Mouse (Mus musculus): ENCODE measurements around the gene Auts2.

Gene Auts2

GRCm38 (mm10) chr5:132314300-132314699 lies 228.8 kb downstream of the Auts2 start:
- DNase-seq, result no peak

GRCm38 (mm10) chr5:132307000-132307399 lies 236.1 kb downstream of the Auts2 start:
- DNase-seq, result no peak

DNA sequence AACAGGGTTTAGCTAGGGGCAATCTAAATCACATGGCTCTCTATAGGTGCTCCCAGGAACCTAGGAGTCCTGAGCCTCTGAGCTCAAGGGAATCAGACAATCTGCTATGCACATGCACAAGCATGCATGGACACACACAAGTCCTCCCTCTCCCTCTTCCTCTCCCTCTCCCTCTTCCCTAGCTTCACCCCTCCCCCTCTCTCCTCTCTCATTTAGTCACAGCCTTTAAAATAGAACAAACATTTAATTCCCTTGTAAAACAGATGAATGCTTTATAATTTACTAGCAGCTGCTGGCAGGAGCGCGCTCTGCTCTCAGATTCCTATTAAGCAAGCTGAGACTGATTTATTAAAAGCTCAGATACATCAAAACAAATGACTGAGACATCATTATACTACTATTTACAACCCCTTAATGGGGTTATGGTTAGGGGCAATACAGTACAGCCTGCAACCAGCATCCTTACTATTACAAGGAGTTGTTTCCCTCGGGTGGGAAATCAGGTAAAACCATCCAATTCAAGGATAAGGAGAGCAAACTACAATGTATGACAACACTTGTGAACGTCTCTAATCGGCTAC lies 237.7 kb downstream of the Auts2 start:
- DNase-seq, result no peak

DNA sequence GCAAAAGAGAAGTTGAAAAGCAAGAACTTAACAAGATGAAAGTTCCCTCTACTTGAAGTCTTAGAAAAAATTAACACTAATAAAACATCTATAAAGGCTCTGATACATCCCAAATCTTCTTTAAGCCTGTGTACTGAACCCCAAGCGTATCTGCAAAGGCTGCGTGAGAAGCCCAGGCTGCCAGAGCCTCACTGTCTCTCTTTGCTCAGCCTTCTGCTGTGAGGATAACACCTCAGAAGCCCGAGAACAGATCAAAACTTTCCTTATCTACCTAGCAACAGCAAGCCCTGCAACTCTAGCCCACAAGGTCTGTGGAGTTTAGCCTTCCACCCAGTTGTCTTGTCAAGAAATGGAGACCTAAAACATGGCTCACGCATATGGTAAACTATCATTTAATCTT lies 240.4 kb downstream of the Auts2 start:
- DNase-seq, result no peak

- no peak for DNase-seq
These were observed 242.3 kb downstream of the Auts2 start for GRCm38 (mm10) chr5:132300794-132301193.

- DNase-seq, result no peak
These were observed 243.4 kb downstream of the Auts2 start for GRCm38 (mm10) chr5:132299716-132300115.

DNA sequence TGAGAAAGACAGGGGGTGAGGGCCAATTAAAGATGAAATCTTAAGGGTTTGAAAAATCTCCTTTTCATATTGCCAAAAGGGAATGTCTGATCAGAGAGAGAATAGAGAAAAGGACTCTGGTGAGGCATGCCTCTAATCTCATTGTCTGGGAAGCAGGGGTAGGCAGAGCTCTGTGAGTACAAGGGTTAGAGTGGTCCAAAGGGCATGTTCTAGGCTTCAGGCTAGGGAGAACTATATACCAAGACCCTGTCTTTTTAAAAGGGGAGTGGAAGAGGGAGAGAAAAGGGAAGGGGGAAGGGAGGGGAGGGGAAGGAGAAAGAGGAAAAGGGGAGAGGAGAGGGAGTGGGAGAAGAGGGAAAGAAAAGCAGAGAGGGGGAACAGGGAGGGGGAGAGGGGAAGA lies 244.1 kb downstream of the Auts2 start:
- DNase-seq, result no peak

GRCm38 (mm10) chr5:132297309-132297708 lies 245.8 kb downstream of the Auts2 start:
- no peak for DNase-seq

- DNase-seq, result no peak
These were observed 248.7 kb downstream of the Auts2 start for GRCm38 (mm10) chr5:132294469-132294868.

DNA sequence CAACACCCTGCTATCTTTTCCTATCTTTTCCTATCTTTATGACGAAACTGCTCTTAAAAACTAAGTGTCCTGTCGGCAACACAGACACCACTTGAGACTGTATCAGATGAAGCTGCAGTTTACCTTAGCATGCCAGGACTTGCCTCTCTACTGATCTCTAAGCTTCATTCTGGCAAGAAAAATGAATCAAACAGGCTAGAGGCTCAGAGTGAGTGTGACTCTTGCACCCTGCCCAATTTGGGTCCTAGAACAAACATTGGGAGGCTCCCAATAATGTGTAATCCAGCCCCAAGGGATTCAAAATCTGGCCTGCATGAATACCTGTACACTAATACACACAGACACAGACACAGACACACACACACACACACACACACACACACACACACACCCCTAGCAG lies 250.2 kb downstream of the Auts2 start:
- no peak for DNase-seq

DNA sequence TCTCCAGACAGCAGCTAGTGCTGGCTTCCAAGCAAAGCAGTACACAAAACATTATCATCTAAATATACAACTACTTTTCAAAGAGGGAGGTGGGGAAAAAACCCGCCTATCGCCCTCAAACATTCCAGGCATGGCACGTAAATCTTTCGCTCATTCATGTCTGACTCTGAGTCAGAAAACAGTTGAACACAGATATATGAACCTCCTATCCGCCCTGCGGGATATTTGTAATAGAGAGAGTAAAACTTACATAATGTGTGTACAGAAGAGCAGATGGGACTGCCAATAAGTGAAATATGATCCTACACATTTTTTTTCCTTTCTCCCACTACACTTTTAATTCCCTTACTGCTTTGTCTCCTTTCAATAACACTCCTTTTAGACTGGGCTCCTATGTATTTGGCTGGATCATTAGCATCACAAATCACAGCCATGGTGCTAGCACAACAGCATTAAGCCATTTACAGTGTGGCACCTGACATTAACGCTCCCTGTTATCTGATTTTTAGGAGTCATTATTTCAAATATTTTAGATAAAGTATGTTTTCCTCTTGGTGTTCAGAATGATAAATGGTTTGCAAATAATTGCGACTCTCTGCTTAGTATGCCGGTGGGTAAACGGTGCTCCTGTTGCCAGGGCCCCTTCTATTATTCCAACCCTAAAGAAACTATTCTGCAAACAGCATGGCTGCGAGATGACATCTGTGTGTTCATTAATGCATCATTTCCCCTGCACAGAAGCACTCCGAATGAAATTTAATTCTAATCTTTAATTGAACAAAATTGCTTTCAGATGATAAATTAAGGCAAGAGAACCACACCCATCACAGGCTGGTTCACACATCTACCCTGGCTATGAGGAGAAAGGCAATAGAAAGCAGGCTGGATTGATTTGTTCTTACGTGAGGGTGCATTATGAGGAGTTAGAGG lies 252.3 kb downstream of the Auts2 start:
- no peak for DNase-seq

DNA sequence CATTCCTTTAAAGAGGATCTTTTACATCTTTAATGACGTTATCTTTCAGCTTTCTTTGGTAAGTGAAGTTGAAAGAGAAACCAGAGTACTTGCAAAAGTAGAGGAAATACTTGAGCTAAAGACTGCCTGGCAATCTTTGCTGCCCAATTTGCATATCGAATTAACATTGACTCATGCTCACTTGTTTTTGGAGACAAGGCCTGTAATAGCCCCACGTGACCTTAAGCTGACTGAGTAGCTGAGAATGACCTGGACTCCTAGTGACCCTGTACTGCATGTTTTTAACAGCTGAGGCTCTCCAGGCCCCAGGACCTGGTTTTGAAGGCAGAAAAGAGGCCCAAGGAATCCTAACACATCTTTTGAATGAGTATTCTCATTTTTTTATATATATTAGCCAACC lies 259.4 kb downstream of the Auts2 start:
- DNase-seq, result no peak

DNA sequence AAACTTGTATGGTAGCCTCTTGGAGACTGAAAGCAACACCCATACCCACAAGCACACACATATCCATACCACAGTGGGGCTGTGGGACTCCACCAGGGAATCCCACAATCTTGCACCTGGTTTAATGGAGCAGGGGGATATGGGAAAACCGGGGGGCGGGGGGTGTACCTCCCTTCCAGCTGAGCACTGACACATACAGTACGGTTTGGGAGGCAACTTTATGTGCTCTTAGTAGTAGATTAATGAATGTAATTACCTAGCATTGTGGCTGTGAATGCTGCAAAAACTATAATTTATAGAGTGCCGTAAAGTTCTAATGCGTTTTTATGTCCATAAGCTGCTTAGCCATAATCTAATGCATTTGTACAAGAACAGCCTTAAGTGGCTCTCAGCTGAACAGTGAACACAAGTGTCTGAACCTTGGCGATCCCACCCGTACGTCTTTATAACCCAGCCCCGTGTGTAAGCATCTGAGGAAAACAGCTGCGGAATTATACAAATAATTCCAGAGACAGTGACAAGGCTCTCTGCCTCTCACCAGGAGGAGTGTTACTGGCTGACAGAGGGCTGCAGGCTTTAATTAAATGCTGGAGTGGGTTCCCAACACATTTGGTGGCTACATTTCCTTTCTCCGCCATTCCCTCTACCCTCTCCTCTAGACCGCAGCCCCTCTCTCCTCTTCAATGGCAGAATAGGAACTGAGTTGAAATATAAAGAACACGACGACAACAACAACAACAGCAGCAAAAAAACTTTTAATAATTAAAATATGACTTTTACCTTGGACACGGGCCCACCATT lies 268.8 kb downstream of the Auts2 start:
- no peak for DNase-seq

GRCm38 (mm10) chr5:132272132-132272531 lies 271.0 kb downstream of the Auts2 start:
- no peak for DNase-seq

DNA sequence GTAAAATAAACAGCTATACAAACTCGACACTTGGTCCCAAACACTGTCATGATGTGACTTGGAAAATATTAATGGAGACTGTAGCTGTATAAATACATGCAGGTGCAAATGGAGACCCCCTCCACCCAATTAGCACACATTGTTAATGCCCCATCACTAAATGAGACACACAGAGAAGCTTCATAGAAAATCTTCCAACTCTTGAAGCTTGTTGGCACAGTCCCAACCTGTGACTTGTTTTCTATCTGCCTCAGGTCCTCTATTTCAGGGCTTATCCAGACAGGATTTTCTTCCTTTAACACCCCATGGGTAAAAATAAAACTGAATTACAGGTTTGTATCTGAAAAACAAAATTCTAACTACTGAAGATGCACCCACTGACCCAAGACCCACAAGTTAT lies 272.2 kb downstream of the Auts2 start:
- DNase-seq, result no peak

DNA sequence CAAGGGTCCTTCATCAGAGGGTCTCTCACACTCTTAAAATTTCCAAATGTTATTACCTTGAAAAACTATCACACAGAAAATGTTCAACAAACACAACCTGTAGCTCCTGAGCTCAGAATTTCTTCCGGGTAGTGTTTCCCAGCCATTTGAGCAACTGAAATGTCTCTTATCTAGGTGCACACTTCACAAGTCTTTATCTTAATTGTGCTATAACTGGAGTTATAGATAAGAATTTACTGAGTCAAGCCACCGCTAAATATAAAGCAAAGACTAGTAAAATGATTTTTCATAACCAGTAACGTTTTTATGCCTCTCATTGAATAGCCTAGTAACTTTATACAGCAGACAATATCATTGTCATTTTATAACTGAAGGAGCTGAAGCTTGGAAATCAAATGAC lies 273.1 kb downstream of the Auts2 start:
- DNase-seq, result no peak

GRCm38 (mm10) chr5:132268351-132268967 lies 274.7 kb downstream of the Auts2 start:
- DNase-seq, result no peak

- no peak for DNase-seq
These were observed 278.1 kb downstream of the Auts2 start for GRCm38 (mm10) chr5:132265015-132265414.

- DNase-seq, result no peak
These were observed 281.4 kb downstream of the Auts2 start for GRCm38 (mm10) chr5:132261750-132262149.

DNA sequence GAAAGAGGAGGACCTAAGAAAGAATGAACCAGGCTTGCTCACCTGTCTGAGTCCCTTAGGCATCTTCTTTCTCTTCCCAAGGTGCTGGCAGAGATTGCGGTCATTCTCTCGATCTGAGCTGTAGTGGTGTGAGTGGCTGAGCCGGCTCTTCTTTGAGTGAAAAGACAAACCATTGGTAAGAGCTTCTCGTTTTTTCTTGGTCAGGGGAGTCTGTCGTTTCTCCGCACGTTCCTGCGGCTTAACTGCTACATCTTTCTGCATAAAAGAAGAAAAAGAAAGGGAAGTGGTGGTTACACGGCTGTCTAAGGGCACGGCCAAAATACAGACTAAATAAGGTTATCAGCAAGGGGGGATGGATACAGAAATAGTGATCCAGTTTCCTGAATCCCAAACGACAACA lies 284.3 kb downstream of the Auts2 start:
- no peak for DNase-seq

DNA sequence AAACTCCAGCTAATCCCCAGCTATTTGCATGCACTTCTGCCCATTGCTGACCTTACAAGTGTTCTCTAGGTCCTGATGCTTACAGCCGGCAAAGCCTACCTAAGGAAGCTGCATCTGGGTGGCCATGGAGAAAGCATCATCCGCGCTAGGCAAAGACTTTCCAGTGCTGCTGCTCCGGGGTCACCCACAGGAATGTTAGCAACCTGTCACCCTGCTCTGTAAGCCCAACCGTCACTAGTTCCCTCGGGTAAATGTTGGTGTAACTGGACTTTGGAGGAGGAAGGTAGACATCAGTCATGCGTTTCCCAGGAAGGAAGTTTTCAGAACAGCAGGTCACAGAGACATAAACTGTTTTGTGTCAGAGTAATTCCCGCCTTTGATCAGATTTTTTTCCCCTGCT lies 287.6 kb downstream of the Auts2 start:
- no peak for DNase-seq

DNA sequence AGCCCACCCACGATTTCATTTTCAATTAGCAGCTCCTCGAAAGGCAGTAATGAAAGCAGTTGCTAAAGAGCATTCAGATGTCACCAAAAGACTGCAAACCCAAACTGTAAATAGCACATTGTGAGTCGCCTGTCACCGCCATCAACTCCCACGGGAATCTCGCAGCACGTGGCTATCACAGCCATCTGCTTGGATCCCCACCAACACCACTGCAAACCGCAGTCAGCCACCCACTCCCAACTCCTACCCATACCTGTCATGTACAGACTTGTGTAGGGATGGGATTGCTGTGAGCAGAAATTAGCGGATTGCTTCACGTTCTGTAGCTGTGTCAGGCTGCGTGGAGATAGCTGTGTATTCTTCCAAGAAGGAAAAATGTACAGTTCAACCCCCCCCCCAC lies 293.6 kb downstream of the Auts2 start:
- no peak for DNase-seq

- no peak for DNase-seq
These were observed 295.1 kb downstream of the Auts2 start for GRCm38 (mm10) chr5:132248069-132248468.

All from thymus, postnatal 4 days (tissue).